Mouse (Mus musculus): Measurements from ENCODE around the gene 2310011J03Rik.

DNA sequence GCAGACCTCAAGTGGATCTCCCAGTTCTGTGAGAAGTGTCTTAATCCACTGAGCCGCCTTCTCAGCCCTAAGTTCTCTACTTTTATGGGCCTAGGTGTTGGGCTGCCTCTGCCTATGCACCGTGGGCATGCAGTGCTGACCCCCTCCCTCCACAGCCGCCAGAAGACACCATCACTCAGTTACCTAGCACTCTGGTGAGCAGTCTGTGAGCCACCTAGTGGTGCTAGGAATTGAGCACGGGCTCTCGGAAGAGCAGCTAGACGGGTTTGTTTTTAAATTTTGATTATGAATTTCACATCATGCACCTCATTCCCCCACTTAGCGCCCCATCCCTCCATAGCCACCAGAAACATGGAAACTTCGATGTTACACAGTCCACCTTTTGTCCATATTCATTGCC is 31.7 kb downstream of the 2310011J03Rik start:
- no peak for TF ChIP-seq POLR2A (IDR thresholded peaks at IDR 0.05; ENCODE audit: insufficient read length, low read depth)
- TF ChIP-seq USF1 (IDR thresholded peaks at IDR 0.05; ENCODE audit: low read depth): no peak
- TF ChIP-seq TCF3 (IDR thresholded peaks at IDR 0.05; ENCODE audit: insufficient read length, low read depth): no peak
- peak; percentile 44 for TF ChIP-seq POLR2AphosphoS2 (IDR thresholded peaks at IDR 0.05; ENCODE audit: insufficient read length, low read depth)
- TF ChIP-seq MYOG (IDR thresholded peaks at IDR 0.05; ENCODE audit: control insufficient read depth in 1 of 3, insufficient read depth in 1 of 3, insufficient read length in 2 of 3, low read depth in 2 of 3): no peak
- no peak for TF ChIP-seq E2F4 (IDR thresholded peaks at IDR 0.05; ENCODE audit: insufficient read depth)
- no peak for TF ChIP-seq MAX (IDR thresholded peaks at IDR 0.05; ENCODE audit: low read depth)
- TF ChIP-seq TCF12 (IDR thresholded peaks at IDR 0.05; ENCODE audit: insufficient read depth, poor library complexity, severe bottlenecking): no peak
- TF ChIP-seq CEBPB (IDR thresholded peaks at IDR 0.05; ENCODE audit: insufficient read depth, poor library complexity, severe bottlenecking): no peak
- no peak for TF ChIP-seq REST (IDR thresholded peaks at IDR 0.05; ENCODE audit: insufficient read depth, insufficient read length)
- TF ChIP-seq SRF (IDR thresholded peaks at IDR 0.05; ENCODE audit: control insufficient read depth, insufficient read length, low read depth): no peak
